Mouse (Mus musculus) T-helper 2 cell (primary cell): Measurements from ENCODE around the gene Atrn.

ENCODE experiments used
- in situ Hi-C: fragments of 300-600 bp; cut with MboI, MseI; formaldehyde crosslinking; loops from one replicate; pipeline ENCODE4 v1.15.1; 2025; ENCODE audit warnings: high pct_unique_total_duplicates

The Atrn gene

GRCm38 (mm10) chr2:131072536-131072935 is 166.2 kb downstream of the Atrn start:
- in situ Hi-C loops = no loop called here
